Mouse (Mus musculus): ENCODE measurements around the gene Clcf1. TPM values are rescaled to one million over a fixed set of nuclear protein-coding genes. Genes with fewer than 3 reads are reported as not detected.

Clcf1 gene
- polyA plus RNA-seq, 1 experiment from 2014 or later, result 0.70 TPM

DNA sequence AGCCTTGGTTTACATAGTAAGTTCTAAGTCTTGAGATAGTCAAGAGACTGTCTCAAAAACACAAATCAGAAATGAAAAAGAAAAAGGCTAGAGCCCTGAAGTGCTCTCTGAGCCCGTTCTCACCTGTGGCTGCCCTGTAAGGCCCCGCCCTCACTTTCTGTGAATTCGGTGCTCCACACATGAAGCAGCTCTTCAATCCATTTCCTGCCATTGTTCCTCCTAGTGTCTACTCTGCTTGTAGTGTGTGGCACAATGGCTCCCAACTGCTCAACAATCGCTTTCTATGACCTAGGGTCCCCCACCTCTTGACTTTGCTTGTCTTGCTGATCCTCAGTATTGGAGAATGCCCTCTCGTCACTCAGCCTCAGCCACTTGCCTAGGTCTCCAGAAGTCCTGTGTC is 13.4 kb downstream of the Clcf1 start:
- no peak overlapping the region for H3K4me3 ChIP-seq (replicated peaks)
- ATAC-seq, result no peak
- peaks cover 10% of the 10 kb centered on the region for H3K4me1 ChIP-seq (replicated peaks)
- no peaks in the 10 kb centered on the region for H3K9me3 ChIP-seq
- H3K36me3 ChIP-seq, result no peaks in the 10 kb centered on the region
- H3K9ac ChIP-seq (replicated peaks), result no peak overlapping the region
- no peak overlapping the region for H3K4me2 ChIP-seq (replicated peaks)
- H3K27ac ChIP-seq, result no peak overlapping the region
- 70% methylated on average over 5 of the region's 5 CpGs for WGBS
- peaks cover 33% of the 10 kb centered on the region for H3K27me3 ChIP-seq

GRCm38 (mm10) chr19:4227894-4228678 is 14.0 kb downstream of the Clcf1 start:
- Histone ChIP-seq H3K27ac (no peak overlapping the region), H3K4me3 (replicated peaks) (no peak overlapping the region), H3K27me3 (peaks cover 34% of the 10 kb centered on the region), H3K9ac (replicated peaks) (no peak overlapping the region), H3K4me2 (replicated peaks) (no peak overlapping the region), H3K9me3 (no peaks in the 10 kb centered on the region), H3K36me3 (no peaks in the 10 kb centered on the region), H3K4me1 (replicated peaks) (peaks cover 11% of the 10 kb centered on the region)
- 18% methylated on average over 8 of the region's 8 CpGs for WGBS
- ATAC-seq, result no peak

DNA sequence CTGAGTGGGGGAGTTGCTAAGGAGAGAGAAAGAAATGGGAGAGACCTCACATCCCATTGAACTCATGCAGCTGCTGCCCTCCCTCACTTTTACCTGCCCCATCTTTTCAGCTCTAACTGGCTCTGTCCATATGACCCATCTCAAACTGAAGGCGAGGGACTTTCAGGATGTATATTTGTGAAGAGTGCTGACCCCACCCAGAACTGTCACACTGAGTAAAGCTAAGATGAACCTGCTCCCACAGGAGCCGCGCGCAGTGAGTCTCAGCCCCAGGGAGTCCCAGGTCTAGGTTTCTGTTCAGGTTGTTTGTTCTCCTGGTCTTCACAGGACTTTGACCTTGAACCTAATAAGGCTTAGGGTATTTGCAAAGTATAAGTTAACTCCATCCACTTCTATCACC is 14.9 kb downstream of the Clcf1 start:
- peaks cover 37% of the 10 kb centered on the region for H3K27me3 ChIP-seq
- H3K27ac ChIP-seq, result no peak overlapping the region
- H3K4me2 ChIP-seq (replicated peaks), result no peak overlapping the region
- WGBS, result 71% methylated on average over 4 of the region's 4 CpGs
- H3K9me3 ChIP-seq, result no peaks in the 10 kb centered on the region
- H3K9ac ChIP-seq (replicated peaks), result no peak overlapping the region
- no peak for ATAC-seq
- no peaks in the 10 kb centered on the region for H3K36me3 ChIP-seq
- no peak overlapping the region for H3K4me3 ChIP-seq (replicated peaks)
- H3K4me1 ChIP-seq (replicated peaks), result peaks cover 11% of the 10 kb centered on the region

GRCm38 (mm10) chr19:4229451-4230076 is 15.5 kb downstream of the Clcf1 start:
- H3K4me3 ChIP-seq (replicated peaks), result no peak overlapping the region
- peaks cover 11% of the 10 kb centered on the region for H3K4me1 ChIP-seq (replicated peaks)
- no peak overlapping the region for H3K4me2 ChIP-seq (replicated peaks)
- 29% methylated on average over 5 of the region's 9 CpGs for WGBS
- no peak overlapping the region for H3K9ac ChIP-seq (replicated peaks)
- peaks cover 42% of the 10 kb centered on the region for H3K27me3 ChIP-seq
- no peak for ATAC-seq
- H3K36me3 ChIP-seq, result no peaks in the 10 kb centered on the region
- no peak overlapping the region for H3K27ac ChIP-seq
- no peaks in the 10 kb centered on the region for H3K9me3 ChIP-seq

GRCm38 (mm10) chr19:4230415-4230814 is 16.4 kb downstream of the Clcf1 start:
- H3K9ac ChIP-seq (replicated peaks), result no peak overlapping the region
- no peaks in the 10 kb centered on the region for H3K36me3 ChIP-seq
- no peak overlapping the region for H3K4me3 ChIP-seq (replicated peaks)
- ATAC-seq, result no peak
- no peak overlapping the region for H3K4me2 ChIP-seq (replicated peaks)
- WGBS, result 71% methylated on average over 8 of the region's 8 CpGs
- H3K27me3 ChIP-seq, result peaks cover 42% of the 10 kb centered on the region
- no peaks in the 10 kb centered on the region for H3K9me3 ChIP-seq
- no peak overlapping the region for H3K27ac ChIP-seq
- H3K4me1 ChIP-seq (replicated peaks), result peaks cover 11% of the 10 kb centered on the region

DNA sequence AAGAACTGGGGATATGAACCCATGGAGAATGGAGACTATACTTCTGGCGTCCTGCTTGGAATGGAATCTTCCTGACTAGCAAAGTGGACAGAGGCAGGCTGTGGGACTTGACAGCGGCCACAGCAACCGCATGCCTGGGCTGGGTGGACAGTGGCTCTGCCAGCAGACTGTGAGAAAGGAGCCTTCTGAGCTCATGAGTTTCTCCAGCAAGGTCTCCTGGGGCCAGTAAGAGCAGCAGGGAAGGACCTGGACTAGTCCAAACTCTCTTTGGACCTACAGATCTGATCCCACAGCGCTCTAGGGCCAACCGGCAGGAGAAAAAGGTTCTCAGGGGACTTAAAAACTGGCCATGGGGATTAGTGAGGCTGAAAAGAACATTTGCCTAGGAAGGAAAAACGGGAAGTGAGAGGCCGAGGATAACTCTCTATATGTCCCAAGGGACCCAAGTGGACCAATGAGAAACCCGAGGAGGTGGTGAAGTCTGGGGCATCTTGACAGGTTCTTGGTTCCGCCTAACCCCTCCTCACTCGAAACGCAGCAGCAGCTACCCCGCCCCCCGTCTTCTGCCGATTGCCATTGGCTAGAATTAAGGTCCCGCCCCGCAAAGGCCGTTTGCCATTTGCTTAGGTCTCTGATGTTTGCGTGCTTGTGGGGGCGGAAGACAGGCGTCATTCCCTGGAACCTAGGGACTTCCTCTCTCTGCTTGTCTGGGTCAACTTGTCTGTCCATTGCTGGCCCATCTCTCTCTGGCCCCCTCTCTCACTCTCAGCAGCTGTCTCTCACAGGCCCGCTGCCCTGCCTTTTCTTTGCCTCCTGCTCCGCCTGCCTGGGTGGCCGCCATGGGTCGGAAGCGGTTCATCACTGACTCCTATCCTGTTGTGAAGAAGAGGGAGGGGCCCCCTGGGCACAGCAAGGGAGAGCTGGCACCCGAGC is 17.5 kb downstream of the Clcf1 start, which contains the start of gene Pold4:
Gene Pold4 (plus strand): TSS at position 647 of the 933 bp plus-strand sequence.
- Histone ChIP-seq H3K9me3 (no peaks in the 10 kb centered on the region), H3K4me3 (replicated peaks) (peak within 1 kb of the TSS; percentile 60), H3K27ac (peak within 1 kb of the TSS; percentile 79), H3K27me3 (peaks cover 37% of the 10 kb centered on the region), H3K9ac (replicated peaks) (peak within 1 kb of the TSS; percentile 75), H3K4me2 (replicated peaks) (peak within 1 kb of the TSS; percentile 86), H3K4me1 (replicated peaks) (peaks cover 11% of the 10 kb centered on the region), H3K36me3 (no peaks in the 10 kb centered on the region)
- 10% methylated on average over 26 of the region's 26 CpGs for WGBS
- peak; percentile 92 for ATAC-seq

DNA sequence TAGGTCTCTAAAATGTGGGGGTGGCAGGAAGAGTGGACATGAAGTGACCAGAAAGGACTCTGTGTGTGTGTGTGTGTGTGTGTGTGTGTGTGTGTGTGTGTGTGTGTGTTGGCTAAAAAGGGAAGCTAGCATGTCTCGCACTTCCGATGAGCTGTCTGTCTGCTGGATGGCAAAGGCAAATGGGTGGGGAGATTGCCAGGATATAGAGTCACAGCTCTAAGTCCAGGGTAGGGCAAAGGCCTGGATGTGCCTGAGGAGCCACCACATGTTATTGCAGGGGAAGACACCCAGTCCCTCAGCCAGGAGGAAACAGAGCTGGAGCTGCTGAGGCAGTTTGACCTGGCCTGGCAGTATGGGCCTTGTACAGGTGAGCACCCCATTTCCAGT is 18.1 kb downstream of the Clcf1 start:
- ATAC-seq, result 0 out of 2 replicates have a peak, but pooled peaks have one; percentile 3

GRCm38 (mm10) chr19:4232651-4233050 is 18.6 kb downstream of the Clcf1 start:
- H3K27ac ChIP-seq, result no peak overlapping the region
- no peak for ATAC-seq
- H3K4me2 ChIP-seq (replicated peaks), result peak overlapping the region; percentile 86
- no peaks in the 10 kb centered on the region for H3K9me3 ChIP-seq
- peaks cover 11% of the 10 kb centered on the region for H3K4me1 ChIP-seq (replicated peaks)
- no peaks in the 10 kb centered on the region for H3K36me3 ChIP-seq
- peak overlapping the region; percentile 60; the same call in 1 of the 2 replicates for H3K4me3 ChIP-seq (replicated peaks)
- H3K9ac ChIP-seq (replicated peaks), result peak overlapping the region; percentile 75
- 83% methylated on average over 7 of the region's 7 CpGs for WGBS
- H3K27me3 ChIP-seq, result peaks cover 35% of the 10 kb centered on the region

More for the DNA sequence above, 18.1 kb downstream of the Clcf1 start:
- Histone ChIP-seq H3K4me3 (replicated peaks) (peak overlapping the region; percentile 60), H3K4me1 (replicated peaks) (peaks cover 11% of the 10 kb centered on the region), H3K9ac (replicated peaks) (peak overlapping the region; percentile 75), H3K27ac (peak overlapping the region; percentile 79), H3K27me3 (peaks cover 37% of the 10 kb centered on the region), H3K9me3 (no peaks in the 10 kb centered on the region), H3K36me3 (no peaks in the 10 kb centered on the region), H3K4me2 (replicated peaks) (peak overlapping the region; percentile 86)
- 47% methylated on average over 2 of the region's 2 CpGs for WGBS

- H3K27ac ChIP-seq, result no peak overlapping the region
- no peak overlapping the region for H3K4me2 ChIP-seq (replicated peaks)
- no peak overlapping the region for H3K4me3 ChIP-seq (replicated peaks)
- 78% methylated on average over 4 of the region's 4 CpGs for WGBS
- ATAC-seq, result no peak
- peaks cover 20% of the 10 kb centered on the region for H3K27me3 ChIP-seq
- H3K9me3 ChIP-seq, result no peaks in the 10 kb centered on the region
- peaks cover 11% of the 10 kb centered on the region for H3K4me1 ChIP-seq (replicated peaks)
- H3K9ac ChIP-seq (replicated peaks), result no peak overlapping the region
- no peaks in the 10 kb centered on the region for H3K36me3 ChIP-seq
Measured at GRCm38 (mm10) chr19:4234548-4234947, 20.5 kb downstream of the Clcf1 start.

DNA sequence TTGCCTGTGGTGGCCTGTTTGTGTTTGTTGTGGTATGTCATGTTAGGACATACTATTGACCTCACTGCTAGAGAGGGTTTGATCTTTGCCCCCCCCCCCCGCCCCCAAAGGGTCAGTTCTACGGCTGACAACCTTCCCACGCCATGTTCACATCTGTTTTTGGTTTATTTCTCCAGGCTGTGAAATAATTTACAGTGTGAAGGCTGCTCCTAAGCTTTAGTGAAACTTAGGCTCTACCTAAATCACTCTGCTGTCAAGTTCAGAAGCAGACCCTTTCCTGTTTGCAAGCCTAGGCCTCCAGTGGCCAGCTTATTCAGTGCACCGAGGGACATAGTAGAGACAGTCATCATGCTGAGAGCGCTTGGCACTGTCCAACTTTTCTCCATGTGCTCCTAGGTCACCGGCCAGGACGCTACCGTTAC is 26.2 kb downstream of the Clcf1 start:
- Histone ChIP-seq H3K4me1 (replicated peaks) (no peaks in the 10 kb centered on the region), H3K9ac (replicated peaks) (no peak overlapping the region), H3K4me2 (replicated peaks) (no peak overlapping the region), H3K27ac (no peak overlapping the region), H3K4me3 (replicated peaks) (no peak overlapping the region), H3K27me3 (no peaks in the 10 kb centered on the region), H3K9me3 (no peaks in the 10 kb centered on the region), H3K36me3 (no peaks in the 10 kb centered on the region)
- WGBS, result 81% methylated on average over 8 of the region's 8 CpGs
- no peak for ATAC-seq

GRCm38 (mm10) chr19:4242416-4242815 is 28.4 kb downstream of the Clcf1 start:
- Histone ChIP-seq H3K27ac (no peak overlapping the region), H3K9ac (replicated peaks) (no peak overlapping the region), H3K9me3 (no peaks in the 10 kb centered on the region), H3K4me3 (replicated peaks) (no peak overlapping the region), H3K4me1 (replicated peaks) (no peaks in the 10 kb centered on the region), H3K4me2 (replicated peaks) (no peak overlapping the region), H3K27me3 (no peaks in the 10 kb centered on the region), H3K36me3 (no peaks in the 10 kb centered on the region)
- ATAC-seq, result no peak
- 73% methylated on average over 3 of the region's 3 CpGs for WGBS
